Mouse (Mus musculus) testis, adult 10 weeks (tissue): ENCODE data around the gene Tmco4. TPM values are rescaled to one million over a fixed set of nuclear protein-coding genes. Genes with fewer than 3 reads are reported as not detected.

Experiments used
- polyA plus RNA-seq: library from polyadenylated mRNA; stranded (reverse); fragments of 350-450 nt; fragmentation: Illumina TruSeq; extraction: RNeasy Lipid Tissue Mini Kit (QIAGEN cat#74804); gene quantifications from one replicate; pipeline ENCODE4 v1.2.3, GENCODE M21; 2014; ENCODE audit warnings: low read depth, low replicate concordance

Gene Tmco4
- polyA plus RNA-seq, result 0.85 TPM

DNA sequence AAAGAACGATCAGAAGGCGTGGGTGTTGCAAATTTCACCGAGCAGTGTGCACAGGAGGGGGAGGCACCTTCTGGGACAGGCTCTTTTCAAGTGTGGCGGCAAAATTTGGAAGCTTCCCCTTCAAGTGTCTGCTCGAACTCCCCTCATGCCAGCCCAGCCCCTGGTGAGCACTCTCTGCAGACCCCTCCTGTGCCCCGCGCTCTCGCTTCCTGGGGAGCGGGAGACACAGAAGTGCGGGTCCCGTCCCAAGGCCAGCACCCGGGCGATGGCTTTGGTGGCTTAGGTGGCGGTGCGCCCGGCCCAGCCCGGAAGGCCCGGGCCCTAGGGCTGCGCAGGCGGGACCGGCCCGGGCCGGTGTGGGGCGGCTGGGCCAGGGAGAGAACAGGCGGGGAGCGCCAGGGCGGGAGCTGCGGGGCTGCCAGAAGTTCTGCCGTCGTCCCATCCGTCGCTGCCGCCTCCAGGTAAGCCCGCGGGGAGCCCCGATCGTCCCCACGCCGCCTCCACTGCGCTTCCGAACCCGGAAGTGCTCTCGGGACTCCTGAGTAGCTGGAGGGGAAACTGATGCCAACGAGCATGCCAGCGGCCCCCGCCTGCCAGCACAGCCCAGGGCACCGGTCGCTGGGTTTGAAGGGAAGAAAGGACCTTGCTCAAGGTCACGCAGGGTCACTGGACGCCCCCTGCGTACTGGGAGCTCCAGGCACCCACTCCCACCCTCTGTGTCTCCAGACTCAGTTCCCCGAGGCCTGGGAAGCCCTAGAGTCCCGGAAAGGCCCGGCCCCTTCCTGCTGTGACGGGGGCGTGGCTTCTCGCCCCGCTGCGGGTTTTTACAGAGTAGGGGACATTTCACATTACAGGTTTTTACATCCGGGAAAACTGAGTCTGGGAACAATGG is at the start of gene Tmco4:
Gene Tmco4 (plus strand): TSS at position 62 of the 892 bp plus-strand sequence.

DNA sequence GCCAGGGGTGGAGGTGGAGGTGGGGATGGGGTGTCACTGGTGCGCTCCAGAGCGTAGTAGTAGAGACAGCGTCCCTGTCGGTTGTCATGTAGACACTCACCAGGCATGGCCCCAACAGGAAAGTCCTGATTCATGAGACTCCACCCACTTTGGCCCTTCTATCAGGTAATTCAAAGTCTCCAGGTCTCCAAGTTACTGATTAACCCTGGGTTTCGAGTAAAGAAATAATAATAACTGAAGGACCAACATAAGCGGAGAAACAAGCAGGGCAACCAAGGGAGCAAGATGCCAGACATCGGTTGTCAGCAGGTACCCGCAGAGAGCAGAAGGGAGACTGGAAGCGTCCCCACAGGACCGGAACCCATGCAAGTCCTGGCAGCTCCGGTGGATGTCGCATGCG is 5.8 kb upstream of the Tmco4 start, which contains the start of gene Rnf186:
Gene Rnf186 (plus strand): TSS at position 247 of the 400 bp plus-strand sequence.

DNA sequence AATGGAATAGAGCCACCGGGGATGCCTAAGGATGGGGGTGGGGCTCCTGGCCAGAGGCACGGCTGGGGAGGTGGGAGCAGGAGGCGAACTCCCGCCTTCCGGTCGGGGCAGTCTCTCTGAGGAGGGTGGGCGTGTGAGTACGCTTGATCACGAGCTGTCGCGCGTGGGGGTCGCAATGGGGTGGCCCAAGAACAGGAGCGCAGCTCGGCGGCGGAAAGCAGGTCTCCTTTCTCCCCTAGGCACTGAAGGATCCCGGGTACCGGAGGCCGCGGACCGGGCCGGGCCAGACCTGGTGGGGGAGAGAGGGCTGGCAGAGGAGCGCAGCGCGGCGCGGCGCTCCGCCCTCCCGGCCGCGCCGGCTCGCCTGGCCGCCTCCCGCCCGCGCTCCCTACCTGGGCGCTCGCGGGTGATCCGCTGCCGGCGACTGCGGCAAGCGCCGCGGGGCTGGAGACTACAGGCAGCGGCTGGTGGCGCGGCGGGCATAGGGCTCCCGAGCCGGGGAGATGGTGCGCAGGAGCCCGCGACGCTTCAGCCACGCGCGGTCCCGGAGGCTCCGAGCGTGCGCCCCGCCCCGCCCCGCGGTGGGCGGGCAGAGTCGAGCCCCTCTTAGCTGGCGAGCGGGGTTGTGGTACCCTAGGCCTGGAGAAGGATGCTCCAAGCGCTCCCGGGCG is 102.5 kb downstream of the Tmco4 start, which contains the start of gene Htr6:
Gene Htr6 (minus strand): TSS at position 530 of the 671 bp plus-strand sequence.

DNA sequence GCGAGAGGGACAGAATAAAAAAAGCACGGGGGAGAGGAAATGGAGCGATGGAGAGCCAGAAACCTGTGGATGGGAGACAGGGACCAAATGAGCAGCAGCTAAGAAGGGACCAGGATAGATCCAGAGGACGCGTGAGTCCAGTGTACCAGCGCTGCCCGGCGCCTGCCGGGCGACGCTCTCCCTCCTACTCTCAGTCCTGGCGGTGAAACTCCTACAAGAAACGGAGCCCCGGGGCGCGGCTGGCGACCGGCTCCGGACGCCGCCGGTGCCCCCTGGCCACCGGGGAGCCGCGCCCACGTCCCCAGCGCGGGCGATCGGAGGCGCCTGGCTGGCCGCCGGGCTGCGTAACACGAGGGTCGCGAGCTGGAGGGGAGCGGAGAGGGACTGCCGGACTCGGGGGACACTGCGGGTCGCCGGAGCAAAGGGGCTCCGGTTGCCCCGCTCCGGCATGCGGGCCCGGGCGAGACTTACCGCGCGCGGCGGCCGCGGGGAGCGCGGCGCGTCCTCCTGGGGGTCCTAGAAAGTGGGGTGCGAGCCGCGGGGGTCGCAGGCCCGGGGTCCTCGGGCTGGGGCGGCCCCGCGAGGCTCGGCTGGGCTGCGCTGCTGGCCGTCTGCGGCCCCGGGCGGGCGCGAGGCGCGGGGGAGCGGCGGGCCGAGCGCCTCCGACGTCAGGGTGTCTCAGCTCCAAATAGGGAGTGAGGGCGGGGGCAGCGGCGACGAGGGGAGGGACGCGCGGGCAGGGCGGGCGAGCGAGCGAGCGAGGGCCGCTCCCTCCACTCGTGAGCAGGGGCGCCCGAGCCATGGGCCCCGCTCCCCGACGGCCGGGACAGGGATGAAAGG is 119.9 kb downstream of the Tmco4 start, which contains the start of gene Nbl1:
Gene Nbl1 (minus strand): TSS at position 638 of the 840 bp plus-strand sequence.

Other genes with a start within 250 kb of the Tmco4 start
- 13.5 TPM for gene Pla2g2c, start 248.1 kb upstream of the Tmco4 start, polyA plus RNA-seq
- gene Ubxn10, start 235.7 kb upstream of the Tmco4 start, polyA plus RNA-seq, result 74.1 TPM
- gene Pla2g2f, start 215.3 kb upstream of the Tmco4 start, polyA plus RNA-seq, result not detected
- 0.31 TPM for gene Pla2g2d, start 197.2 kb upstream of the Tmco4 start, polyA plus RNA-seq
- 12.3 TPM for gene Pla2g5, start 109.4 kb upstream of the Tmco4 start, polyA plus RNA-seq
- not detected for gene Gm13030, start 98.9 kb upstream of the Tmco4 start, polyA plus RNA-seq
- gene Pla2g2e, start 94.9 kb upstream of the Tmco4 start, polyA plus RNA-seq, result not detected
- 19.9 TPM for gene Otud3, start 58.9 kb upstream of the Tmco4 start, polyA plus RNA-seq
- gene Rnf186, start 5.8 kb upstream of the Tmco4 start, polyA plus RNA-seq, result not detected
- not detected for gene Htr6, start 102.7 kb downstream of the Tmco4 start, polyA plus RNA-seq
- gene Nbl1, start 120.1 kb downstream of the Tmco4 start, polyA plus RNA-seq, result 0.48 TPM
- gene Minos1, start 158.2 kb downstream of the Tmco4 start, polyA plus RNA-seq, result 306 TPM
- gene Capzb, start 220.0 kb downstream of the Tmco4 start, polyA plus RNA-seq, result 71.7 TPM